Mouse (Mus musculus): ENCODE results near the gene Vps45. TPM values are rescaled to one million over a fixed set of nuclear protein-coding genes. Genes with fewer than 3 reads are reported as not detected.
"Not testable (repeated sequence)": the region's sequence is repeated elsewhere in the genome, so short reads cannot be mapped to it uniquely, and the experiment has no call there.

Vps45 gene
- polyA plus RNA-seq, 1 experiment = 4.1 TPM

- H3K36me3 ChIP-seq (ENCODE audit: control insufficient read depth, insufficient read depth, low read length) = no peaks in the 10 kb centered on the region
- TF ChIP-seq CTCF (IDR thresholded peaks at IDR 0.05; ENCODE audit: control insufficient read depth, insufficient read depth, insufficient replicate concordance, low read depth, low read length) (no peak), POLR2A (IDR thresholded peaks at IDR 0.05; ENCODE audit: control insufficient read depth, low read depth, low read length) (no peak)
- no peaks in the 10 kb centered on the region for H3K27me3 ChIP-seq (ENCODE audit: control insufficient read depth, insufficient read depth, low read length)
- H3K4me1 ChIP-seq (ENCODE audit: control insufficient read depth, insufficient read depth, low read length) = peaks cover 4% of the 10 kb centered on the region
- no peak overlapping the region for H3K4me3 ChIP-seq (ENCODE audit: control insufficient read depth, low read depth, low read length)
- H3K27ac ChIP-seq (ENCODE audit: control insufficient read depth, insufficient read depth, low read depth, low read length) = no peak overlapping the region
Measured at GRCm38 (mm10) chr3:95959807-95960206, 98.5 kb downstream of the Vps45 start.

GRCm38 (mm10) chr3:95959082-95959481 lies 99.2 kb downstream of the Vps45 start:
- H3K4me1 ChIP-seq (ENCODE audit: control insufficient read depth, insufficient read depth, low read length) = peaks cover 4% of the 10 kb centered on the region
- no peak overlapping the region for H3K27ac ChIP-seq (ENCODE audit: control insufficient read depth, insufficient read depth, low read depth, low read length)
- H3K36me3 ChIP-seq (ENCODE audit: control insufficient read depth, insufficient read depth, low read length) = no peaks in the 10 kb centered on the region
- TF ChIP-seq CTCF (IDR thresholded peaks at IDR 0.05; ENCODE audit: control insufficient read depth, insufficient read depth, insufficient replicate concordance, low read depth, low read length) (0 out of 2 replicates have a peak, but pooled peaks have one; percentile 10), POLR2A (IDR thresholded peaks at IDR 0.05; ENCODE audit: control insufficient read depth, low read depth, low read length) (no peak)
- no peak overlapping the region for H3K4me3 ChIP-seq (ENCODE audit: control insufficient read depth, low read depth, low read length)
- no peaks in the 10 kb centered on the region for H3K27me3 ChIP-seq (ENCODE audit: control insufficient read depth, insufficient read depth, low read length)

- TF ChIP-seq POLR2A (IDR thresholded peaks at IDR 0.05; ENCODE audit: control insufficient read depth, low read depth, low read length) = no peak
- TF ChIP-seq CTCF (IDR thresholded peaks at IDR 0.05; ENCODE audit: control insufficient read depth, insufficient read depth, insufficient replicate concordance, low read depth, low read length) = no peak
- no peak overlapping the region for H3K27ac ChIP-seq (ENCODE audit: control insufficient read depth, insufficient read depth, low read depth, low read length)
- no peaks in the 10 kb centered on the region for H3K27me3 ChIP-seq (ENCODE audit: control insufficient read depth, insufficient read depth, low read length)
- no peaks in the 10 kb centered on the region for H3K36me3 ChIP-seq (ENCODE audit: control insufficient read depth, insufficient read depth, low read length)
- H3K4me1 ChIP-seq (ENCODE audit: control insufficient read depth, insufficient read depth, low read length) = peaks cover 4% of the 10 kb centered on the region
- H3K4me3 ChIP-seq (ENCODE audit: control insufficient read depth, low read depth, low read length) = no peak overlapping the region
Measured at GRCm38 (mm10) chr3:95957359-95958148, 100.7 kb downstream of the Vps45 start.

- TF ChIP-seq POLR2A (IDR thresholded peaks at IDR 0.05; ENCODE audit: control insufficient read depth, low read depth, low read length) (no peak), CTCF (IDR thresholded peaks at IDR 0.05; ENCODE audit: control insufficient read depth, insufficient read depth, insufficient replicate concordance, low read depth, low read length) (no peak)
- Histone ChIP-seq H3K4me3 (ENCODE audit: control insufficient read depth, low read depth, low read length) (no peak overlapping the region), H3K36me3 (ENCODE audit: control insufficient read depth, insufficient read depth, low read length) (no peaks in the 10 kb centered on the region), H3K27me3 (ENCODE audit: control insufficient read depth, insufficient read depth, low read length) (no peaks in the 10 kb centered on the region), H3K27ac (ENCODE audit: control insufficient read depth, insufficient read depth, low read depth, low read length) (no peak overlapping the region), H3K4me1 (ENCODE audit: control insufficient read depth, insufficient read depth, low read length) (peaks cover 9% of the 10 kb centered on the region)
Measured at GRCm38 (mm10) chr3:95955318-95955717, 102.9 kb downstream of the Vps45 start.

GRCm38 (mm10) chr3:95954648-95955173 lies 103.6 kb downstream of the Vps45 start:
- not testable (repeated sequence) for H3K36me3 ChIP-seq (ENCODE audit: control insufficient read depth, insufficient read depth, low read length); H3K27me3 ChIP-seq (ENCODE audit: control insufficient read depth, insufficient read depth, low read length); H3K4me1 ChIP-seq (ENCODE audit: control insufficient read depth, insufficient read depth, low read length)

GRCm38 (mm10) chr3:95953522-95953921 lies 104.7 kb downstream of the Vps45 start:
- TF ChIP-seq POLR2A (IDR thresholded peaks at IDR 0.05; ENCODE audit: control insufficient read depth, low read depth, low read length) = no peak
- no peak for TF ChIP-seq CTCF (IDR thresholded peaks at IDR 0.05; ENCODE audit: control insufficient read depth, insufficient read depth, insufficient replicate concordance, low read depth, low read length)
- Histone ChIP-seq H3K27me3 (ENCODE audit: control insufficient read depth, insufficient read depth, low read length) (no peaks in the 10 kb centered on the region), H3K27ac (ENCODE audit: control insufficient read depth, insufficient read depth, low read depth, low read length) (no peak overlapping the region), H3K36me3 (ENCODE audit: control insufficient read depth, insufficient read depth, low read length) (no peaks in the 10 kb centered on the region), H3K4me3 (ENCODE audit: control insufficient read depth, low read depth, low read length) (no peak overlapping the region), H3K4me1 (ENCODE audit: control insufficient read depth, insufficient read depth, low read length) (peaks cover 9% of the 10 kb centered on the region)

More at GRCm38 (mm10) chr3:95954648-95955173, 103.6 kb downstream of the Vps45 start:
- H3K4me3 ChIP-seq (ENCODE audit: control insufficient read depth, low read depth, low read length); H3K27ac ChIP-seq (ENCODE audit: control insufficient read depth, insufficient read depth, low read depth, low read length): not testable (repeated sequence)

GRCm38 (mm10) chr3:95953023-95953422 lies 105.2 kb downstream of the Vps45 start:
- Histone ChIP-seq H3K4me1 (ENCODE audit: control insufficient read depth, insufficient read depth, low read length) (peaks cover 9% of the 10 kb centered on the region), H3K27ac (ENCODE audit: control insufficient read depth, insufficient read depth, low read depth, low read length) (no peak overlapping the region), H3K36me3 (ENCODE audit: control insufficient read depth, insufficient read depth, low read length) (no peaks in the 10 kb centered on the region), H3K4me3 (ENCODE audit: control insufficient read depth, low read depth, low read length) (no peak overlapping the region), H3K27me3 (ENCODE audit: control insufficient read depth, insufficient read depth, low read length) (no peaks in the 10 kb centered on the region)
- TF ChIP-seq CTCF (IDR thresholded peaks at IDR 0.05; ENCODE audit: control insufficient read depth, insufficient read depth, insufficient replicate concordance, low read depth, low read length) (no peak), POLR2A (IDR thresholded peaks at IDR 0.05; ENCODE audit: control insufficient read depth, low read depth, low read length) (no peak)

GRCm38 (mm10) chr3:95951566-95951965 lies 106.7 kb downstream of the Vps45 start:
- not testable (repeated sequence) for H3K36me3 ChIP-seq (ENCODE audit: control insufficient read depth, insufficient read depth, low read length); H3K4me1 ChIP-seq (ENCODE audit: control insufficient read depth, insufficient read depth, low read length); H3K27me3 ChIP-seq (ENCODE audit: control insufficient read depth, insufficient read depth, low read length)
- Histone ChIP-seq H3K27ac (ENCODE audit: control insufficient read depth, insufficient read depth, low read depth, low read length) (peak overlapping the region; percentile 93), H3K4me3 (ENCODE audit: control insufficient read depth, low read depth, low read length) (peak overlapping the region; percentile 98)
